12 mouse cellular contexts compared by ENCODE assay signal in genomic region chr12:29884376-29884775, GRCm38 (mm10). TPM values are rescaled to one million over a fixed set of nuclear protein-coding genes. Genes with fewer than 3 reads are reported as not detected.
DNase-seq lines count a peak whose midpoint lies in the region; ATAC-seq and TF ChIP-seq lines count a peak whose summit lies in the region.
"Had no signal": no experiment of that assay in that cellular context is flagged by ENCODE, and none has a peak within 500 bp of the region (broad histone marks: within the 10 kb centered on the region; RNA-seq: fewer than 3 reads in every experiment).

No protein-coding gene starts in this region.

- H3K27me3 ChIP-seq in forebrain, postnatal 0 days (ENCODE audit: insufficient read depth, low read length) = no peaks in the 10 kb centered on the region
- H3K27me3 ChIP-seq: stomach, embryonic 15.5 days had no signal

- intact Hi-C loops in left cerebral cortex, adult 2 months (cut with DNase I) = loop anchor here (5.0 kb wide), 2 partner anchors 347 to 1297 kb away; no protein-coding TSS in a partner anchor

- H3K4me1 ChIP-seq in forebrain, postnatal 0 days (ENCODE audit: insufficient read depth) = peaks cover 28% of the 10 kb centered on the region
- H3K4me1 ChIP-seq: stomach, embryonic 15.5 days had no signal

- H3K4me2 ChIP-seq in forebrain, postnatal 0 days (ENCODE audit: low read depth) = no peak overlapping the region
- H3K4me2 ChIP-seq: stomach, embryonic 15.5 days had no signal

- peak; percentile 80 for DNase-seq in layer of hippocampus, adult 11-12 months (ENCODE audit: low spot score)
- no peak for DNase-seq in layer of hippocampus, adult 9-10 months (ENCODE audit: low spot score)
- DNase-seq in forebrain, postnatal 0 days = peak; percentile 69
- DNase-seq in left cerebral cortex, adult 2 months (ENCODE audit: extremely low spot score in 1 of 2, low spot score in 2 of 2) = peak; percentile 52 to 68
- peak; percentile 60 for DNase-seq in right cerebral cortex, postnatal 25 days
- DNase-seq in retina, embryonic 14.5 days (ENCODE audit: low spot score) = no peak
- DNase-seq: B cell, adult 2 months; kidney, postnatal 10 days; lung, adult 2 months had no signal

- peak overlapping the region; percentile 91 for H3K27ac ChIP-seq in forebrain, postnatal 0 days (ENCODE audit: low read depth, low read length)
- H3K27ac ChIP-seq in left cerebral cortex, adult 2 months = peak overlapping the region; percentile 89
- H3K27ac ChIP-seq: stomach, embryonic 15.5 days had no signal

- H3K9me3 ChIP-seq in forebrain, postnatal 0 days (ENCODE audit: low read length) = no peaks in the 10 kb centered on the region
- H3K9me3 ChIP-seq: stomach, embryonic 15.5 days had no signal

- TF ChIP-seq CTCF in forebrain, postnatal 0 days (IDR thresholded peaks at IDR 0.05; ENCODE audit: low read depth) = no peak
- TF ChIP-seq CTCF in left cerebral cortex, adult 2 months (IDR thresholded peaks at IDR 0.05) = no peak

- H3K4me3 ChIP-seq in forebrain, postnatal 0 days (ENCODE audit: low read depth, low read length) = no peak overlapping the region
- no peak overlapping the region for H3K4me3 ChIP-seq in left cerebral cortex, adult 2 months
- H3K4me3 ChIP-seq: stomach, embryonic 15.5 days had no signal

- peaks cover 29% of the 10 kb centered on the region for H3K36me3 ChIP-seq in forebrain, postnatal 0 days (ENCODE audit: insufficient read depth)
- H3K36me3 ChIP-seq: stomach, embryonic 15.5 days had no signal

- no peak for ATAC-seq in forebrain, postnatal 0 days
- ATAC-seq in CD4-positive, CD25-positive, alpha-beta regulatory T cell, adult 4 months = no peak
- ATAC-seq in erythroid progenitor cell, adult 5-6 weeks (replicated peaks; ENCODE audit: low FRiP score, poor library complexity, severe bottlenecking) = no peak

- 50% methylated on average over 5 of the region's 5 CpGs for WGBS in forebrain, postnatal 0 days

- H3K9ac ChIP-seq in forebrain, postnatal 0 days = no peak overlapping the region
- H3K9ac ChIP-seq: stomach, embryonic 15.5 days had no signal

RNA-seq across cellular contexts. Expression of gene Pxdn, which starts 53.0 kb away (rescaled TPM):
- 50.5 and 67.5 TPM in 2 replicates for total RNA-seq in forebrain, postnatal 0 days (2014; rRNA removed)
- 10.0 and 12.5 TPM in 2 replicates for polyA plus RNA-seq in forebrain, postnatal 0 days (2015; fragmentation: Nextera tagmentation; extraction: Ambion mirVana)
- 10 to 100 TPM; 51.7 to 61.5 TPM for total RNA-seq in left cerebral cortex, adult 2 months (2021)
- polyA plus RNA-seq in CD4-positive, CD25-positive, alpha-beta regulatory T cell, adult 4 months (2017; shearing (Covaris generic)) = not detected
- total RNA-seq in erythroid progenitor cell, adult 5-6 weeks (2015; ENCODE audit: low replicate concordance) = not detected in 2 replicates
- 1.5 TPM in 1 of 2 replicates, not detected in the other for total RNA-seq in erythroid progenitor cell, adult 5-6 weeks (2017; ENCODE audit: low replicate concordance)

Comparison
In these comparisons a context has a peak if more than half of its experiments do, and no peak if none do; other contexts are left out.
1. DNase-seq: peak in layer of hippocampus, adult 11-12 months (single experiment), forebrain, postnatal 0 days (single experiment), left cerebral cortex, adult 2 months (2 of 2) and right cerebral cortex, postnatal 25 days (single experiment); none in layer of hippocampus, adult 9-10 months (single experiment) and retina, embryonic 14.5 days (single experiment).
2. RNA of gene Pxdn, which starts 53.0 kb away (total RNA-seq): 50.5 to 67.5 TPM in forebrain, postnatal 0 days and 51.7 to 61.5 TPM in left cerebral cortex, adult 2 months; 1.5 TPM in erythroid progenitor cell, adult 5-6 weeks; every median in the first group is over 10 times any median in the second.